Mouse (Mus musculus) embryonic facial prominence, embryonic 13.5 days (tissue): ENCODE data around the gene Panx1. TPM values are rescaled to one million over a fixed set of nuclear protein-coding genes. Genes with fewer than 3 reads are reported as not detected.

Experiments
- ATAC-seq: fragments of 200-750 bp; cut with Nextera tagmentation; 2 replicates; pipeline ENCODE4 v1.8.0; 2017; ENCODE audit warnings: low read depth; ENCODE audit not compliant: insufficient number of reproducible peaks, insufficient read depth, low FRiP score, low TSS enrichment
- H3K27ac ChIP-seq: fragments of 300-500 bp; sonication (generic); 2 replicates; pipeline ENCODE4 v1.5.1; 2015; ENCODE audit warnings: moderate library complexity, mild to moderate bottlenecking, inconsistent platforms
- H3K27me3 ChIP-seq: fragments of 300-500 bp; sonication (generic); 2 replicates; pipeline ENCODE4 v1.6.1; 2015; ENCODE audit warnings: mild to moderate bottlenecking, inconsistent platforms
- H3K36me3 ChIP-seq: fragments of 300-500 bp; sonication (generic); 2 replicates; pipeline ENCODE4 v1.6.1; 2015; ENCODE audit warnings: mild to moderate bottlenecking, inconsistent platforms
- H3K4me1 ChIP-seq: fragments of 300-500 bp; sonication (generic); 2 replicates; pipeline ENCODE4 v1.6.1; 2015; ENCODE audit warnings: inconsistent platforms
- H3K4me2 ChIP-seq: fragments of 300-500 bp; sonication (generic); 2 replicates; pipeline ENCODE4 v1.6.1; 2015; ENCODE audit warnings: moderate library complexity, mild to moderate bottlenecking, inconsistent platforms
- H3K4me3 ChIP-seq: fragments of 300-500 bp; sonication (generic); 2 replicates; pipeline ENCODE4 v1.5.1; 2015; ENCODE audit warnings: mild to moderate bottlenecking, inconsistent platforms
- H3K9ac ChIP-seq: fragments of 300-500 bp; sonication (generic); 2 replicates; pipeline ENCODE4 v1.6.1; 2015; ENCODE audit warnings: mild to moderate bottlenecking, inconsistent platforms
- H3K9me3 ChIP-seq: fragments of 300-500 bp; sonication (generic); 2 replicates; pipeline ENCODE4 v1.6.1; 2016; ENCODE audit warnings: inconsistent platforms
- WGBS: fragments of 180-500 bp; shearing (Covaris S2); methylation state at CpG from one replicate; pipeline ENCODE4 v1.1.7; 2015; ENCODE audit warnings: mixed read lengths; 5-methylcytosine and 5-hydroxymethylcytosine counted together
- polyA plus RNA-seq: library from polyadenylated mRNA; unstranded; fragments of >200 nt; fragmentation: Nextera tagmentation; extraction: Ambion mirVana; gene quantifications from 2 replicates; pipeline ENCODE4 v1.2.1, GENCODE M21; 2015

Panx1 gene
- polyA plus RNA-seq, 1 experiment from 2014 or later, result 52.7 TPM

DNA sequence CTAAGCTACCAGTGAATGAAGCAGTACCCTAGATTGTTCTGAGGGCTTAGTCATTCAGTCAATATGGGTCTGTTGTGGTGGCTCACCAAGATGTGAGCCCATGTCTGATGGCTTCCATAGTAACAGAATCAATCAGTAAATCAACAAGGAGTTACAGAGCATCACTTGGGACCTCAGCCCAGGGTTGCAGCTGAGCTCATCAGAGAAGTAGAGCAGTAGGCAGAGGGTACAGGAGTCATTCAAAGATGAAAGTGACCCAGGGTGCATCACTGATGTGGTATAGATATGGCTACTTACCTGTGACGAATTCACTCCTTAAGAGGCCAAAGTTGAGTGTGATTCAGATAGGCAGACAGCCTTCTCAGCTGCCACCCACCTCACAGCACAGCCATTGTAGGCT, 49.8 kb downstream of the Panx1 start:
- H3K4me2 ChIP-seq, result no peak overlapping the region
- H3K4me3 ChIP-seq, result no peak overlapping the region
- H3K9me3 ChIP-seq, result no peaks in the 10 kb centered on the region
- H3K36me3 ChIP-seq, result no peaks in the 10 kb centered on the region
- H3K27me3 ChIP-seq, result no peaks in the 10 kb centered on the region
- 74% methylated on average over 1 of the region's 1 CpGs for WGBS
- no peak overlapping the region for H3K9ac ChIP-seq
- peaks cover 4% of the 10 kb centered on the region; the same call in 1 of the 2 replicates for H3K4me1 ChIP-seq
- ATAC-seq, result no peak
- no peak overlapping the region for H3K27ac ChIP-seq

DNA sequence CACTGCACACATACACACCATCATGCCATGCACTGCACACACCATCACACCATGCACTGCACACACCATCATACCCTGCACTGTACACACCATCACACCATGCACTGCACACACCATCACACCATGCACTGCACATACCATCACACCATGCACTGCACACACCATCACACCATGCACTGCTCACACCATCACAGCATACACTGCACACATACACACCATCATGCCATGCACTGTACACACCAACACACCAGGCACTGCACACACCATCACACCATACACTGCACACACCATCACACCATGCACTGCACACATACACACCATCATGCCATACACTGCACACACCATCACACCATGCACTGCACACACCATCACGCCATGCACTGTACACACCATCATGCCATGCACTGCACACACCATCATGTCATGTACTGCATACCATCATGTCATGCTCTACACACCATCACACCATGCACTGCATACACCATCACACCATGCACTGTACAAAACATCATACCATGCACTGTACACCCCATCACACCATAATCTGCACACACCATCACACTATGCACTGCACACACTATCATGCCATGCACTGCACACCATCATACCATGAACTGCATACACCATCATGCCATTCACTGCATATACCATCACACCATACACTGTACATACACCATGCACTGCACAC, 56.5 kb downstream of the Panx1 start:
- Histone ChIP-seq H3K4me3 (no peak overlapping the region), H3K27me3 (no peaks in the 10 kb centered on the region), H3K9me3 (no peaks in the 10 kb centered on the region), H3K36me3 (no peaks in the 10 kb centered on the region), H3K4me1 (no peaks in the 10 kb centered on the region), H3K27ac (no peak overlapping the region), H3K9ac (no peak overlapping the region), H3K4me2 (no peak overlapping the region)
- 94% methylated on average over 1 of the region's 1 CpGs for WGBS
- no peak for ATAC-seq

DNA sequence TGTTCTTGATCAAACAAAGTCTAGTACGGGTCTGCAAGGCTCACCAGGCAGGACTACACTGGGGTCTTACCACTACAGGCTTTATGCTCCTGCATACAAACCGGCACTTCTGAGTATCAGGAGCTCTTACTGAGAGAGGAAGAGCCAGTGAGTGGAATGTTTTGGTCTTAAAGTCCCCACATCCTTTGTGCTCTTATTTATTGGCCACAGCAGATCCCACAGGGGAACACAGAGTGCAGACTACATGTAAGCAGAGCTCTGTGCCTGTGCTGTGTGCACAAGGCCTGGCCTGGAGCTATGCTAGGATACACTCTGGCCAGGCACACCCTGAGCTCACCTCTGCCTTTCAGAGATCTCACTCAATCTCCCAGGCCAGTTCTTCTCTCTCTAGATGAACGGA, 62.1 kb downstream of the Panx1 start:
- no peaks in the 10 kb centered on the region for H3K27me3 ChIP-seq
- H3K4me3 ChIP-seq, result no peak overlapping the region
- ATAC-seq, result no peak
- H3K27ac ChIP-seq, result no peak overlapping the region
- 63% methylated on average over 3 of the region's 3 CpGs for WGBS
- no peak overlapping the region for H3K4me2 ChIP-seq
- no peaks in the 10 kb centered on the region for H3K36me3 ChIP-seq
- no peaks in the 10 kb centered on the region for H3K9me3 ChIP-seq
- H3K9ac ChIP-seq, result no peak overlapping the region
- no peaks in the 10 kb centered on the region for H3K4me1 ChIP-seq

DNA sequence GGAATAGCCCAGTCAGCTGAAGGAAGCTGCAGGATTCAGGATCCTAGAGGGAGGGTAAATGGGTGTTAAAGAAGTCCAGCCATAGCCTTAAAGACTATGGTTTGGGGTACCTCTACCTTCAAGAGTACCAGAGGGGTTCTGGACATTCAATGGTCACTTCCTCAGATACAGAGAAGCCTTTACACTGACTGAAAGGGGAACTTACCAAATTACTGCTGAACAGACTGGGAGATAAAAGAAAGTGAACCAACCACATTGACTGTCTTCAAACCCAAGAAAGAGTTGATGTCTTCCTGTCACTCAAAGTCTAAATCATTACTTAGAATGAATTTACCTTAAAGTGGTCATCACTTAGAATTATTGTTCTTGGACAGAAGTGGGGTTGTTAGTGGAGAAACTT, 62.6 kb downstream of the Panx1 start:
- H3K36me3 ChIP-seq, result no peaks in the 10 kb centered on the region
- no peaks in the 10 kb centered on the region for H3K4me1 ChIP-seq
- H3K4me3 ChIP-seq, result no peak overlapping the region
- no peak overlapping the region for H3K27ac ChIP-seq
- H3K9ac ChIP-seq, result no peak overlapping the region
- no peak for ATAC-seq
- no peaks in the 10 kb centered on the region for H3K9me3 ChIP-seq
- H3K27me3 ChIP-seq, result no peaks in the 10 kb centered on the region
- H3K4me2 ChIP-seq, result no peak overlapping the region

DNA sequence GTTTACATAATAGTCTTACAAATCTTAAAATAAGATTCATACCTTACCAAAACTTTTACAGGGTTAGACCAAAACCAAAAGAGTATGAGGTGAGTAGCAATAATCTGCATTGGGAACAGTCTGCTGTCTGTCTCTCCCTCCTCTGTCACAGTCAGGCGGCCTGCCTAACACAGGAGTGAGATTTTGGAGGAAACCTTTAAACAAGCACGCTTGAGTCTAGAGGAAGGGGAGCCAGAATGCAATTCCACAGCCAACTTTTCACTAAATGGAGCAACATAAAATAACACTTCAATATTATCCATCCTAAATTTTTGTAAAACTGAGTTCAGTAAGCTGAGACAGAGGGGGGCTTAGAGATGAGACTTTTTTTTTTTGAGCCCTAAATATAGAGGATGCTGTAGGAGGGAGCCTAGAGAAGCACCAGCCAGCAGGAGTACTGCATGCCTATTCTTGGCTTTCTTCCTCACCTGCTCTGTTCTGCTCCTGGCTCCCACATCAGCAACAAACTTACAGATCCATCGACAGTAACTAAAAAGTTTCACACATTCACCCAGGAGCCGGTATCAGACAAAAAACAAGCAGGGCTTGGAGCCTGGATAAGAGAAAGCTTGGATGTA, 63.6 kb downstream of the Panx1 start:
- Histone ChIP-seq H3K9me3 (no peaks in the 10 kb centered on the region), H3K4me3 (no peak overlapping the region), H3K4me2 (no peak overlapping the region), H3K9ac (no peak overlapping the region), H3K27me3 (no peaks in the 10 kb centered on the region), H3K27ac (no peak overlapping the region), H3K36me3 (no peaks in the 10 kb centered on the region), H3K4me1 (no peaks in the 10 kb centered on the region)
- WGBS, result 81% methylated on average over 4 of the region's 4 CpGs
- no peak for ATAC-seq

DNA sequence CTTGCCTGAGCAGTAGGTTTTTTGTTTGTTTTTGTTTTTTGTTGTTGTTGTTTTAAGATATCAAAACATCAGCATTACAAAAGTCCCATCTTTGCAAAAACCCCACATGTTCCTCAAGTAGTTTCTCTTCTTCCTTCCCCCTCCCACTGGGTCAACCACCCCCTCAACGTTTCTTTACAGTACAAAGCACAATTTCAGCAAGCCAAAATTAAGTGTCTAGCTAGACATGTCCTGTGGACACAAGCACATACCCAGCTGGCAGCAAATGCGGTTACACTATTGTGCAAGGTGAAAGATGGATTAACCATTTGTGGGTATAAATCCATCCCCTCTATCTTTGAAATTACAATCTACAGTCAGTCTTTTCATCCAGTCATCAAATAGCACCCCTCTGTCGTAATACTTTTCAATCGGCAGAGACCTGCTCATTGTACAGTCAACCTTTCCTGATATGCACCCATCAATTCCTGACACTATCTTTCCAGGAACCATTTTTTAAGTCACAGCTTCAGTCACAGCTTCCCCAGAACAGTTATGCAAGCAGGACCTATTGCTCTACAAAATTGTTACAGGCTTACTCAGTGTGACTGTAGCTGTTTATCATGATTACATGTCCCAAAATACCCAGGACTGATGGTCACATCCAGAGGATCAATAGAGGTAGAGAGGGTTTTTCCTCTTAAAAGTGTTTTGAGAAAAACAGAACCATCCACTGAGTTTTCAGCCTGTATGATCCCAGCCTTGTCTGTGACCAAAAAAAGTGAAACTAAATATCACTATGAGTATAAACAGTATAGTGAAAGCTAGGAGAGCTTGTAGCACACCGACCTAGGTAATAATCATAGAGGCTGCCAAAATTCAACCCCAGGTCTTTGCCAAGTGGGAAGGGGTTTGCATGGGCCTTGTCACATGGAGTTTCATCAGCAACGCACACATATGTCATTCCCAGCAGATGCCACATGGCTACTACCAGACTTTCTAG, 70.7 kb downstream of the Panx1 start:
- Histone ChIP-seq H3K4me1 (no peaks in the 10 kb centered on the region), H3K27me3 (no peaks in the 10 kb centered on the region), H3K4me2 (no peak overlapping the region), H3K9me3 (no peaks in the 10 kb centered on the region), H3K36me3 (no peaks in the 10 kb centered on the region), H3K4me3 (no peak overlapping the region), H3K9ac (no peak overlapping the region), H3K27ac (no peak overlapping the region)
- no peak for ATAC-seq
- WGBS, result 83% methylated on average over 6 of the region's 6 CpGs

DNA sequence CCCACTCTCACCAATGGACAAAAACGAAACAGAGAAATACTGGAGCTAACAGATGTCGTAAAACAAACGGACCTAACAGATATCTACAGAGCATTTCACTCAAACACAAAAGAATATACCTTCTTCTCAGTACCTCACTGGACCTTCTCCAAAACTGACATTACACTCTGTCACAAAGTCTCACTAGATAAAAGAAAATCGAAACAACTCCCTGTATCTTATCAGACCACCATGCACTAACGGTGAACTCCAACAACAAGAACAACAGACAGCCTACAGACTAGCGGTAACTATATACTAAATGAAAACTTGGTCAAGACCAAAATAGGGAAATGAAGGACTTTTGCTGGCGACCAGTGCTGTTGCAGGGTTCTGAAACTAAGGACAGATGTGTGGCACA, 71.5 kb downstream of the Panx1 start:
- Histone ChIP-seq H3K36me3 (no peaks in the 10 kb centered on the region), H3K9ac (no peak overlapping the region), H3K4me1 (no peaks in the 10 kb centered on the region), H3K4me3 (no peak overlapping the region), H3K4me2 (no peak overlapping the region), H3K27ac (no peak overlapping the region), H3K27me3 (no peaks in the 10 kb centered on the region), H3K9me3 (no peaks in the 10 kb centered on the region)
- 83% methylated on average over 7 of the region's 7 CpGs for WGBS
- ATAC-seq, result no peak

DNA sequence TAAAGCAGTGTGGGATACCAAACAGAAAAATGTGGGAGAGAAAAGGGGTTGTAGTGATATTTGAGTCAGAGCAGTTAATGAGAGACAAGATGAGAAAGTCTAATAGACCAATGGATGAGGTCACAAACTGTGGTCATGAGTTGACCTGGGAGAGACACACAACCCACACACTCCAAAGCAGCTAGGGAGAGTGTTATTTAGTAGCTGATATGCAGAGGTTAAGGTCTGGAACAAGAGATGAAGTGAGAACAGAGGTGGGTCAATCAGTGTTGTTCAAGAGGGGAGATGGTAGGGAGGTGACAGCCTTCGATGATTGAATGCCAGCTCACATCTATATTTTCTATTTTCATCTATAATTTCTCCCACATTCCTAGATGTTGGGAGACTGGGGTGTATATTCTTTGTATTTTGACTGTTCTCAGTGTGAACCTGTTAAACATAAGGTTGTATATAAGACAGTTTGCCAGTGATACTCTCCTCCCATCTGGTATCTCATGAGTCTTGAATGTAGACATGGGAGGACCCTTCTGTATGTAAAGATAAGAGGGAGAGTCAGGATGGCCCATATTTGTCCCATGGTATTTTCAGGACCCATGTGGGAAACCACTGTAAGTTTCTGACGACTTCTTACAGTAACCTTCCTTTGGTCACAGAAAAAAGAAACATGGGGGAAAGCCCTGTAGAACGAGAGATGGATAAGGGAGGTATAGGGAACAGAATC, 74.3 kb downstream of the Panx1 start:
- Histone ChIP-seq H3K9ac (no peak overlapping the region), H3K4me3 (no peak overlapping the region), H3K27ac (no peak overlapping the region), H3K4me1 (no peaks in the 10 kb centered on the region), H3K4me2 (no peak overlapping the region), H3K36me3 (no peaks in the 10 kb centered on the region), H3K9me3 (no peaks in the 10 kb centered on the region), H3K27me3 (no peaks in the 10 kb centered on the region)
- no peak for ATAC-seq
- 79% methylated on average over 3 of the region's 3 CpGs for WGBS

DNA sequence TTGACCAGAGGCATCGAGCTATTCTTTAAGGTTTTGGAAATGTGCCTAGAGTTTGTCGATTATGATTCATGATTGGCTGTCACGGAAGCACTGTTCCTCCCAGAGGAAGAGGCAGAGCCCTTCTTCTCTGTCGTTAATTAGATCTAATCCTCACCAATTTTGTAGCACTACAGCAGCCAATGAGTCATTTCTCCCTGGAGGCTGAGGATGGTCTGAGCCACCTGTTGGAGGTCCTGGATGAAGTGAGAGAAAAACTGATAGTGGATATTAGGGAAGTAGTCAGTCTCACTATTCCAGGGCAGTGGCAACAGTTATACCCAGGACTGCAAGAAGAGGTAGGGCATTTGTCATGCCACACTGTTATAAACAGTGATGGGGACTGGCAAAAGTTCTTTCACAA, 75.1 kb downstream of the Panx1 start:
- H3K4me3 ChIP-seq, result no peak overlapping the region
- no peak overlapping the region for H3K4me2 ChIP-seq
- H3K9me3 ChIP-seq, result no peaks in the 10 kb centered on the region
- H3K9ac ChIP-seq, result no peak overlapping the region
- H3K4me1 ChIP-seq, result no peaks in the 10 kb centered on the region
- H3K27me3 ChIP-seq, result no peaks in the 10 kb centered on the region
- 69% methylated on average over 4 of the region's 4 CpGs for whole genome bisulfite sequencing
- no peak overlapping the region for H3K27ac ChIP-seq
- ATAC-seq, result no peak
- H3K36me3 ChIP-seq, result no peaks in the 10 kb centered on the region

DNA sequence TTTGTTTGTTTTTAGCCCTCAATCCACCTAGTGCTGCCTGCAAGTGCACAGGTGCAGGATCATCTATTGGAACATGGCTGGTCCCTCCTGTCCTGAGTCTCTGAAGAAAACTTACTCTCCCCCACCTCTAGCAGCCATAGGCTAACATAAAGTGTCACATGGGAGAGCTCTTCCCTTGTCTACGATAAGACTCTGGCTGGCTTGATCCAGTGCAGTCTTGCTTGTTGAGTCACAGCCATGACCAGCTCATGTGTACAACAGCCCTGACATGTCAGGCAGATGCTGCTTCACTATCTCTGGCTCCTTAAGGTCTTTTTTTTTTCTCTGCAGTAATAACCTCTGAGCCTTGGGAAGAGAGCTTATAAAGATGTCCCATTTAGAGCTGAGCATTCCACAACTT, 77.7 kb downstream of the Panx1 start:
- Histone ChIP-seq H3K9me3 (no peaks in the 10 kb centered on the region), H3K27me3 (no peaks in the 10 kb centered on the region), H3K36me3 (no peaks in the 10 kb centered on the region), H3K9ac (no peak overlapping the region), H3K4me1 (no peaks in the 10 kb centered on the region), H3K27ac (no peak overlapping the region), H3K4me2 (no peak overlapping the region), H3K4me3 (no peak overlapping the region)
- no peak for ATAC-seq
- WGBS, result 81% methylated on average over 1 of the region's 1 CpGs

DNA sequence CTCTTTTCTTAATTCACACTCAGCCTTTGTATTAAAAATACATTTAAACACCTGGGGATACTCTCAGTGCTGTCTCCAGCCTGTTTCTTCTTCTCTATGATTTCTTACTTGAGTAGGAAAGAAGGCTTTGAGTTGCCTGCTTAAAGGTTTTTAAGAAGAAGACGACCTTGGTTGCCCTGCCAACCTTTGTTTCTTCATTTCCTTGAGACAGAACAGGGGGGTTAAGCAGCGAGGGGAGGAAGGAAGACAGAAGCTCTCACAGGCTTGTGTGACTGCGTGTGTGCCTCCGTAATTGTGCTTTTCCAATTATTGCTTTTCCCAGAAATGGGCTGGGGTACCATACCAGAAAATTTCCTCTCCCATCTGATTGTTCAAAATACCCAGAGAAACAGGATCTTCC, 78.5 kb downstream of the Panx1 start:
- Histone ChIP-seq H3K9ac (no peak overlapping the region), H3K9me3 (no peaks in the 10 kb centered on the region), H3K4me1 (no peaks in the 10 kb centered on the region), H3K4me3 (no peak overlapping the region), H3K27ac (no peak overlapping the region), H3K36me3 (no peaks in the 10 kb centered on the region), H3K4me2 (no peak overlapping the region), H3K27me3 (no peaks in the 10 kb centered on the region)
- WGBS, result 57% methylated on average over 4 of the region's 4 CpGs
- ATAC-seq, result no peak
